Mouse (Mus musculus) B cell, adult 2 months (primary cell): ENCODE measurements around the gene Banp.

Experiments used
- DNase-seq, 2 experiments: peaks; one replicate each; pipeline ENCODE4 v3.0.0; 2022

The Banp gene

DNA sequence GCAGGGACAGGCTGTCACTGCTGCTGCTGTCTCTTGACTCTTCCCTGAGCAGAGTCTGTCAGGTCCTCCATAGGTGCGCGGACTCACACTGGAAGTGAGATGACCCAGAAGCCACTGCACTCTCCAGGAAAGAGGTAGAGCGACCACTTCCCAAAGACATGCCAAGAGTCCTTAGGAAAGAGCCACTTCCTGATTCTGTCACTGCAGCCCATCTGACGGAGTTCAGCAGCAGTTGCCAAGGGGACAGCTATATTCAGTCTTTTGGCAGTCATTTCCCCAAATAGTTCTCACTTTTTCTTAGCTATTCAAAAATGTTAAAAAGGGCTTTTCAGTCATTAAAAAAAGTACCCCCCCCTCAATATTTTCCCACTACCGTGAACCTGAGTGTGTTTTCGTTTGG lies 72.7 kb downstream of the Banp start:
- DNase-seq = no peak

DNA sequence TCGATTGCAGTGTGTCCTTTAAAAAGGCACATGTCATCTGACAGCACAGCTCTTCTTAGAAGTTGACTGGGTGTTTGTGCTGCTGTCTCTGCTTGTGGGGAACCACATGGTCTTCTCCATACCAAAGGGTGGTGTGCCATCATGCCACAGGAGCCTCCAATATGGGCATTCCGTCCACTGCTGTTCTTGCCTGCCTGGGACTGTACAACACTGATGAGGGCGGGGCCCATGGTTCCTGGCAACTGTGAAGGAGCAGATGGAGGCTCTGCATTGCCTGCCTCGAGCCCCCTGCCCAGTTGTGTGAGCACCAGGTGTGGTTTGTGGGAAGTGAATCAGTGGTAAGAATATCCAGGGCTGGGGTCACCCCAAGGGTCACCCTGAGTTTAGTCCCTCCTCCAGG lies 73.2 kb downstream of the Banp start:
- DNase-seq = no peak

DNA sequence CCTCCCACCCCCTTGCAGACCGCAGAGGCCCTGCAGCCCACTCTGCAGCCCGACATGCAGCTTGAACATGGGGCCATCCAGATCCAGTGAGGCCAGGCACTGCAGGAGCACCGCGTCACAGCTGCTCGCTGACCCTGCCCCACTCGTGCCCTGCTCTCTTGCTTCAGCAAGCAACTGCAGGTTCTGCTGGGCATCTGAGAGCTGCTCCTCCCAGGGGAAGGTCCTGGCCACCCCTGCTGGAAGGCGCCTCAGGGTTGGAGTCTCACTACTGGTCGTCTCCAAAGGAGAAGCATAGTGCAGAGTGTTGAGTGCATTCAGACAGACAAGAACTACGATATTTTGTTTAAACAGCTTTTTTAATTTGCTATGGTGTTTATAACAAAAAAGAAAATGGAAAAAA lies 76.0 kb downstream of the Banp start:
- no peak for DNase-seq

DNA sequence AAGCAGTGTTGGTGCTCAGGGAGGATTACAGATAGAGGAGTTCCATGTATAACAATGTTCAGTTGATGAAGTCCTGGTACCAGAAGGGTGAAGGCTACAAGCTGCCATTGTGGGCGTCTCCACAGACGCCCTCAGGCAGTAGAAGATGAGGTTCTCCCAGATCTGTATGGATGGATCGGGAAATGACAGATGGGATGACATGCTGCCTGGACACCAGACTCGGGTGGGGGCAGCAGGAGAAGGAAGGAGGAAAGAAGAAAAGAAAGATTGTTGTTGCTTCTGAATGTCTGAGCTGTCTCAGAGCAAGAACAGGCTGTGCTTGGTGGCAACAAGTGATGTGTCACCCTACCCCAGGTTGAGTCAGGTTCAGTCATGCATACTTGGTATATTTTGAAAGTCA lies 78.6 kb downstream of the Banp start:
- DNase-seq = no peak

DNA sequence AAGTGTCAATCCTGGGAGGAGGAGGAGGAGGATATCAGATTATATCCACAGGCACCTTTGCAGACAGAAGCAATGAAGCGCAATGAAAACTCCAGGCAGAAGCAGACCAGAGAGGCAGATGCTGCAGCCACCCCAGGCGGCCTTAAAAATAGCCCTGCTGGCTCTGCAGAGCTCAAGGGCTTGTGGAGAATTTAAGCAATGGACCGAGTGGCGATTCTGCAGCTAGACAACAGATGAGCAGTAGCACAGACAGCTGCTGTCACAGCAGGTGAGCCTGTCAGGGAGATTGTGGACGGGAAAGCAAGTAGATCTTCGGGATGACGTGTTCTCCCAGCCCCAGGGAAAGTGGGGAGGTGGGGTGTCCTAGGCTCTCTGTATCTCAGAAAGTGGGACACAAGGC lies 81.4 kb downstream of the Banp start:
- DNase-seq = no peak

DNA sequence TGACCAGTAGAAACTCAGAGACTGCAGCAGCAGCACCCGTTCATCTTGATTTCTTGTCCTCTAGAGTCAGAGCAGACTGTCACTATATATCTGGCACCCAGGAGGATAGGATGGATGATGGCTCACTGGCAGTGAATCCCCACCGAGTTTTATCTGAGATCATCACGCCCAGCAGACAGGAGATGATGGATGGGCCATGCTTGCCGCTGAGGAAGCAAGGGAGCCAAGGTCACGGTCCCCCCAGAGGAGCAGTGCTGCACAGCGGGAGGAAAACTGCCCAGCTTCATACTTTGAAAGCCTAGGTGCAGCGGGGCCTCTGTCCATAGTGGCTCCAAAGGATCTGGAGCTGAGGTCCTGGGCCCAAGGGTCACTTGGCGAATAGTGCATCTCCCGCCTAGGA lies 83.2 kb downstream of the Banp start:
- DNase-seq = no peak

DNA sequence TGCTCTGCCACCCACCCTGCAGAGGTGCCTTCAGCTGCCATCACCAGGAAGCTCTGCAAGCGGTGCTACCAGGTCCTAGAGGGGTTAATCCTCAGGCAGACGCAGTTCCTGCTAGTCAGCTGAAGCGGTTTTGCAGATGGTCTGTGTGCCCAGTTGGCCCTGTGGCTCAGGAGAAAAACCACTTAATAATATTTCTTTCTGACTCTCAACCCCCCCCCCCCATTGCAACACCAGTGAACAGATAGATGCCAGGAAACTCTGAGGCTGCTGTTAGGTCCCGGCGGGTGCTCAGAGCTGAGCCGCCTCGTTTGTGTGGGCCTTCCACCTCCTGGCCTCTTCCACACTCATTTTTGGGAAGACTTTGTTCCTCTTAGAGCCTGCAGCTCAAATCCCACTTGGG lies 86.0 kb downstream of the Banp start:
- no peak for DNase-seq

DNA sequence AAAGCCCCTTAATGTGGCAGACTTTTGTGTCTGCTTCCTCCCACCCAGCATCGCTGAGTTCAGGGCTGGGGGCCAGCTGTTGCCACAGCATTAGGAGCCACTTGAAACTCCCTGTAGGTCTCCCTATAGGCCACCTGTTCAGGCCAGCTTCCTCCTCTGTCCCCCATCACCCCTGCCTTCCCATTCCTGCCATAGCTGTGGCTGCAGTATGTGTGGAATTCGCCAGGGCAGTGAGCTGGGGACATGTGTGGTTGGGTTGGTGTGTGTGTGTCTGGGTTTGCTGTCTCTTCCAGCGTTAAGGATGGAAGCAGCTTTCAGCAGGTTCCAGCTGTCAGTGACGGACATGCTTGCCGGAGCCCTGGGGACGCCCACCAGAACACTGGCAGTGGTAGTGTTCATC lies 86.8 kb downstream of the Banp start:
- DNase-seq = no peak

DNA sequence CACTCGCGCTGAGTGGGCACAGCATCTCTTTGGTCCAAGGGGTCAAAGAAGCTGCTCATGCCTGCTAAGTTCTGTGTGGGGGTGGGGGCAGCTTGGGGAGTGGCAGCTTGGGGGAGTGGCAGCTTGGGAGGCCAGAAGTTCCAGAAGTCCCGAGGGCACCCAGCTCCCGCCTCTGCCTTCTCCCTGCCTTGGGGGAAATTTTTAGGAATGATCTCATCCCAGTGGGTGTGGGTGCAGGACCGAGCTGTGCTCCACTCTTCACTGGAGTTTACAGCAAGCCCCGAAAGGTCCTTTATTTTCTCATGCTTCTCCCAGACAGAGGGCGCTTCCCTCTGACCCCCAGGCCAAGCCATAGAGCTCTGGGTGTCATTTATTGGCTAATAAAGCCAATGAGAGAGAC lies 87.7 kb downstream of the Banp start:
- DNase-seq = no peak

DNA sequence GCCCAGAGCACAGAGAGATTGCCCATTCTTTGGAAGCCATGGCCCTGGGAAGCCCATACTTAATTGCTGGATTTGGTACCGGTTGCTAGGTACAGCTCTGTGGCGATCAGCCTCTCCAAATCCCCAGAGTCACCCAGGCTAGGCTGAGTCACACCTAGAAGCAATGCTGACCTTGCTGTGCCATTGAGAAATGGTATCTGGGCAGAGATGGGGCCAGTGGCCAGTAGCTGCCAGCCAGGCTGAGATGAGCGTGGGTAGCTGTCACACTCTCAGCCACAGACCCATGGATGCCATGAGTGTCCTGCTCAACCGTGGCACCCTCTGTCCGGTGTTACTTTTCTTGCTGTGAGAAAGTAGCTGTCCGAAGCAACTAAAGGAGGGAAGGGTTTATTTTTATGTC lies 88.5 kb downstream of the Banp start:
- DNase-seq = no peak

DNA sequence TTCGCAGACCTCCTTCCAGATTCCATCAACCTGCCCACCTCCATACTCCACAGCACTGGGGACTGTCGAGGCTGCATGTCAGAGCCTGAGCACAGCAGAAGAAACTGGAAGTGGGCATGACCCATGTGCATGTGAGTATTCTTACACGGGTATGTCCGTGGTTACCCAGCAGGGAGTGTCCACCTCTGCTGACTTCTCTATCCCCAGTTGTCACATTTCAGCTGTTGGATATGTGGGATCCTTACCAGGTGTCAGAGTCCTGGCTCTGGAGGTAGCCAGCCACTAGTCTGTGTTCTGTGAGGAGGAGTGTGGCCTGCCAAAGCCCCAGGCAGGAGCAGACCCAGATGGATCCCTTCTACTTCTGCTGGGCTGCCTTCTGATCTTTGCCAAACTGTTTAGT lies 89.9 kb downstream of the Banp start:
- no peak for DNase-seq

DNA sequence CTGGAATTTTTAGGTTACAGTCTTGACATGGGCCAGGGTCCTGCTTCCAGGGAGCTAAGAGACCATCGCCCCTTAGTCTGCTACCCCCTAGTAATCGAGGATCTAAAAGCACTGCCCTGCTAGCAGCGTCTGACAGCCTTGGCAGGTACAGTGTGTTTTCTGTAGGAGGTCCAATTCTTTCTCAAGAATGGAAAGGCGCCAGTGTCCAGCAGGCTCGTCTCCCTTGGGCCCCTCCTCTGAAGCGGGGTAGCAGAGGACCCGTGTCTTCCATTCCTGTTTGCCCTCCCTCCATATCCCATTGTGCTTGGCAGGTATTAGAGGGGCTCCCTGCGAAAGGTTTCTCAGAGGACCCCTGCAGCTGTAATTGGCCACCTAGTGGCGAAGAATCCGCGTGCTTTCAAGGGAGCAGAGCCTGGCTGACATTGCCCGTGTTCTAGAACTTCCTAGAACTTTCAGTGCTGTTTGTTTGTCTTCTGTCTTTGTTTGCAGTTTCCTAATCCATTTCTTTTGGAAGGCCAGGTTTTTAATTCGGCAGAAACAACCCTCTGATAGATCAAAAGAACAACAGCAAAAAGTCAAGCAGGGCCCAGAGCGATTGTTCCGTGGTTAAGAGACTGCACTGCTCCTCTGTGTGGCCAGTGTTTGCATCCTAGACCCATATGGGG lies 97.8 kb downstream of the Banp start:
- DNase-seq = no peak

DNA sequence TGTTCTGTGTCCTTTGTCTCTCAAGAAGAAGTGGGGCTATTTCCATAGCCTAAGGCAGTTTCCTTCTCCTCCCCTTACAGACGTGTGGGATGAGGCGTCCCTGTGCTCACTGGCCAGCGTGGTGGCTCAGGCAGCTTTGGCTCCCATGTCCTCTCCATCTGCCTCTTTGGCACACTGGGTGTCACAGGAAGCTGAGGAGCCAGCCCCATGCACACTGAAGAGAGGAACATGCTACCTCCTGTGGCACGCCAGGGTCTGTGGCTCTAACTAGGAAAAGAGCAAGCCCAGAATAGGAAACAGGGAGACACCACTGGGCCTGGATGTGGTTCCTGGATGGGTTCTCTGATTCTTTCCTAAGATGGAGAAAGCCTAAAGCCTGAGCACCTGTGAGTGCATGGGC lies 99.7 kb downstream of the Banp start:
- DNase-seq = no peak

DNA sequence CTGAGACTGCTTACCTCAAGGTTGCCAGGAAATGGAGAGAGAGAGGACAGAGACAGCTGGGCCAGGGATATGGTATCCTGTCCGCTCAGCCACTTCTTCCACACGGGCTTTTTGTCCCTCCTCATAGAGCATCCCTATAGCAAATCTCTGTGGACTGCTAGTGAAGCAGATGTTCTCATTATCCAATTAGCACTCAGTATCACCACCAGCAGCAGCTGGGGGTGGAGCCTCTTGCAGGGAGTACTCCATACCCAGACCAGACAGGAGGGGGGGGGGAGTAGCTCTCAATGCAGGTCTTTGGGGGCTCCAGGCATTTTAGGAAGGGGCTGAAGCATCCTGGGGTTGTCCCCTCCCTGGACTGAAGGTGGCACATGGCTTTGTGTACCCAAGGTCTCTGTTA lies 100.4 kb downstream of the Banp start:
- no peak for DNase-seq

DNA sequence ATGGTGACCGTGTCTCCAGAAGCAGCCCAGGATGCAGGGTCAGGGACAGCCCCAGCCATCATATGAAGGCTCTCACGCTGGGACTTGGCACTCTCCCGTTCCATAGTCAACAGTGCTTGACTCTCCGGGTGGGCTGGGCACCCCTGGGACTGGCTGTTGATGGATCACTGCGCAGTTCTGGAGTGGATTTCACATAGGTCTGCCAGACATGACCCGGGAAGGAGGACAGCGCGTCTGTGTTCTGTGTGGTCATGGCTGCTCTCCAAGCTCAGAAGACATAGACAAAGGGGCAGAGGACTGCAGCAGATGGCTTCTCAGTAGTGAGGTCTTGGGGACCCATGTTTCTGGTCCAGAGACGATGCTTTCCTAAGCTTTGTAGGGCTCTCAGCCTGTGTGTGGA lies 101.1 kb downstream of the Banp start:
- no peak for DNase-seq

DNA sequence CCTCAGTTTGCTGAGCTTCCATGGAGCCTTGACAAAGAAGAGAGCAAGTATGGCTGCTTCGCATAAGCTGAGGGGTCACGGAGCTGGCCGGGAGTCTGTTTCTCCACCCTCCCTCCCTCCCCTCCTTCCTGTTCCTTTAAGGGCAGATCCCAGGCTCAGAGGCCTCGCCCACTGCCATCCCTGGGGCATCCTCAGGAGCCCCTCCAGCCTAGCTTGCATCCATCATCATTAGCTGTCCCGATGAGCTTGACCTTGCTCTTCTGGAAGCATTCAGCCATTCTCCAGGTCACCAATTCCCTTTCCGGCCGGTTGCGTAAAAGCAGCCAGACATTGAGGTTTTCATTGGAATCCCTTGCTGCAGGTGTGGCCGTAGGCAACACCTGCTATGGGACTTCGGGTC lies 105.8 kb downstream of the Banp start:
- no peak for DNase-seq

DNA sequence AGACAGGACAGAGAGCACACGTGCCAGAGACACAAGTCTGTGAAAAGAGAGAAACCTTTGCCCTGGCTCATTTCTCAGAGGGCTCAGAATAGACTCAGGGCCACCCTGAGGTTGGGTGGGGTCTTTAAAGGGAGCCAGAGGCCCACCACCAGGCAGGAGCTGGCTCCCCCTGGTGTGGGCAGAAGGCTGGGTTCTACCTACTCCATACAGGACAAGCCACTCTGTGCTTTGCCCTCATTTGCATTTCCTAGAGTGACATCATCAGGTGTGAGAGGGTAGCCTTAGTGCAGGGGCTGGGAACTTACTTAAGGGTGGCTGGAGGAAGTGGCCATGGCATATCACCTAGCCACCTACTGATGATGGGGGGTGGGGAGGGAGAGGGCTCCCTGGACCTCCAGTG lies 106.6 kb downstream of the Banp start:
- no peak for DNase-seq

DNA sequence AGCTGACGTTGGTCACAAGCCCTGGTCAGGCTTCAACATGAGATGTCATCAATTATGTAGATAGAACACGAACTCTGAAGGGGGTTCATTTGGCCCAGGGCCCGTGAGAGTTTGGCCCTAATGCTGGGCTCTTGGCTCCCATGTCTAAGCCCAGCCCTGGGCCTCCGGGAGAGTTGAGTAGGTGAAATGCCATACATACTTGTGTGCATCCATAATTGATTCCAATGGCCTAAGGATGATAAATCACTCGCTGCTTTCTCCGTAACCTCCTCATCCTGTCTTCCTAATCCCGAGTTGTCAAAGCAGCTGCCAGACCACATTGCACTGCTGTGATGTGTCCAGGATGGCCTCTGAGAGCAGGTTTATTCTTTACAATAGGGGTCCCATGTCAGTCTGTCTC lies 107.3 kb downstream of the Banp start:
- DNase-seq = no peak

DNA sequence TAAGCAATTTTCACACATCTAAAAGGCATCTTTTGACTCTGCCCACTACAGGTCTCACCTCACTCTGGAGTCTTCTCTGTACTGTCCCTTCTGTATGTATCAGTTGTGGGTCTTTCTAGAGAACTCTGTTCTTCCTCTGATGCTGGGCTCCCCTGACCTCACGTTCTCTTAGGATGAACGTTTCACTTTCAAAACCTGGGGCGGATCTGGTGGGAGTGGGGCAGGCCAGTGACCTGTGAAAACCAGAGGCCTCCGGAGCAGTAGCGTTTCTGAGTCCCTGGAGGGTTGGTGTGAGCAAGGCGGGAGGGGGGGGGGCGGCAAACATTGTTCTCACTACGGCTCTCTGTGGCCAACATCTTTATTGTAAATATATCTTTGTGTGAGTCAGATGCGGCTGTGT lies 109.0 kb downstream of the Banp start:
- no peak for DNase-seq

DNA sequence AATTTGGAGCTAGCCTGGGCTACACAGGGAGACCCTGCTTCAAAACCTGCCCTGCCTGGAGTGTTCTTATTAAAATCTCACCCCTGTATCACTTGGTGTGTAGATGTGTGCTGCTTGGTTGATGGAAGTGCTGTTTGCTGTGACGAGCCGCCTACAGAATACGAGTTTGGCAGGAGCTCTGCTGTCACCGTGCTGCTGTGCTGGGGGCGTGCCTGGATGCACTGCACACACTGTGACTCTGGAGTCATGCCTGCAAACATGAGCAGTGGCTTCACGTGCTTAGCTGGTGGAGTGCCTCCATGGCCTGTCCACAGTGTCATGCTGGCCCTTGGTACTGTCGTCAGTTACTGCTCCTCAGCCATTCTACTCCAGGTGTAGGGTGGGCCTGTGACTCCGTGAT lies 109.4 kb downstream of the Banp start:
- no peak for DNase-seq

DNA sequence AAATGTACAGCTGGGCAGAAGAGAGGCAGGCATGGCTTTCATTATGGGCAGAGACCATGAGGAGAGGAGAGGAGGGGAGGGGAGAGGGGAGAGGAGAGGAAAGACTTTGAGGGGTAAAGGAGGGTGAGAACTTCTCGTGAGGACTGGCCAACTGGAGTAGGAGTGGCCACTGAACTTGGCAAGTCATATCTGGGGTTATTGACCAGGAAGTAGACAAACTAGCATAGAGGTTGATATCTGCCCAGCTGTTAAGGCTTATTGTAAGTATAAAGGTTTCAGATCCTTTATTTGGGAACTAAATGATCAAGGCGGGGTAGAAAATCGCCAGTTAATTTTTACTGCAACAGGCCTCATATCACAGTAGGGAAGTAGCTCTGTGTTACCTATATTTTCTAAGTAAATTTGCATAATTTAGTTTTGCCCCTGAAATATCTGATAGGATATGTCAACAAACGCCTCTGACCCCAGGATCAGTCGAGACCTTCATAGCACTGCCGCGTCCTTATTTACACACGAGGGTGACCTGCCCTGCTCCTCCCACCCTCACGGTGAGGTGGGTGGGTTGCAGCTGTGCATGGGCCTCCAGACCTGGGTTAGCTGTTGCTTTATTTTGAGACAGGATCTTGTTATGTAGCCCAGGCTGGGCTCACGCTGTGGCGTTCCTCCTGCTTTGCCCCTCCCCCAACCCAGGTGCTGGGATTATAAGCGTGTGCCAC lies 113.1 kb downstream of the Banp start:
- DNase-seq = no peak

DNA sequence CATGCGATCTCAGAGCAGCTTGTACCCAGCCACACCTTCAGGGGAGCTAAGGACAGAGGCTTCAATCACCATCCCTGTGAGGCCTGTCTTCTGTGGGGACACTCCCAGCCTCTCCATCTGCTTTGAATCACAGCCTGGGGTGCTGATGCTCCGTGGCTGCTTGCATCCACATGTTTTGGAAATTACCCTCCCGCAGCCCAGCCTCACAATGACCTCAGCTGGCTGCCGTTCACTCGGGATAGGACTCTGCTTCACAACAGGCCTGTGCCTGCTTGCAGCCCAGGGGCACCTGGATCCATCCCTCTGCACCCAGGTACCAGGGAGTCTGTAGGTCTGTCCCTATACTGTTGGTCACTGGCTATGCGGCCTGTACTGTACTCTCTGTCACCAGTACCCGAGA lies 114.8 kb downstream of the Banp start:
- DNase-seq = no peak

DNA sequence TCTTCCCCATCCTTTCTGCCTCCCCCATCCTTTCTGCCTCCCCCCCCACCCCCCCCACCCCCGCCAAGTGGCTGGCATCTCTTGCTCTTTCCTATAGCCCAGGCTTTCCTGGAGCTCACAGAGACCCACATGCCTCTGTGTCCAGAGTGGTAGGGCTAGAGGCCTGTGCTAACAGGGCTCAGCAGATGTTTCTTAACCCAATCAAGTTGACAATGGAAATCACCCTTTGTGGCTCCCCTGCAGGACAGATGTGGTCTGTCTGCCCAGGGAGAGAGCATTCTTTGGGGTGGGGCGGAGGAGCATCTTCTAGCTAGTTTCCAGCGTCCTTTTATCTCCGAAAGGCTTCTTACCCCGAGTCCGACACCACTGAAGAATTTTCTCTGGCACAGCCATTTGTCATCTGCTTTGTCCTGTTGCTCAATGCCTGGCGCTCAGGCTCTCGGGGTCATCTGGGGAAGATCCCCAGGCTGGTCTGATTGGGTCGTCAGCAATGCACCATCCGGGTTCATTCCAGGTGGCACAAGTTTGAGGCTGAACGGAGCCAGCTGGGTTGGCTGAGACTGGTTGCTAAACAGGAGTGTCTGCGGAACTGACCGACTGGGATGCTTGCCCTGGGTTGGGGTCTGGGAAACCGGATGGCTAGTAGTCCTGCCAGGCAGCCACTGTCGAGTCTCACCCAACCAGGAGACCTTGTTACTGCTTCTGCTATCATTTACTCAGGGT lies 118.4 kb downstream of the Banp start:
- no peak for DNase-seq

DNA sequence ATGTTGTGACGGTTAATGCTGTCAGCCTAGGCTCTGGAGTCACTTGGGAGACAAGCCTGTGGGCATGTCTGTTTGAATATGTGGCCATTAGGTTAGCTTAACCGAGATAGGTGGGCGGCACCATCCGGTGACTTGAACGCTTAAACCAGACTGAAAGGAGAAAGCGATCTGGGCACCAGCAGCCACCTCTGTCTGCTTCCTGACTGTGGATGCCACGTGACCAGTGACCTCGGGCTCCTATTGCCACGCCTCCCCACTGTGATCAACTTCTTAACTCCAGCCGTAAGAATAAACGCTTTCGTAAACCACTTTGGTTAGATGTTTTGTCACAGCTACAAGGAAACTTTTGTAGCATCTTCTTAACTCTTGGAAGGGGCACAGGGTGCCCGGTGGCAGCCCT lies 119.1 kb downstream of the Banp start:
- DNase-seq = no peak

DNA sequence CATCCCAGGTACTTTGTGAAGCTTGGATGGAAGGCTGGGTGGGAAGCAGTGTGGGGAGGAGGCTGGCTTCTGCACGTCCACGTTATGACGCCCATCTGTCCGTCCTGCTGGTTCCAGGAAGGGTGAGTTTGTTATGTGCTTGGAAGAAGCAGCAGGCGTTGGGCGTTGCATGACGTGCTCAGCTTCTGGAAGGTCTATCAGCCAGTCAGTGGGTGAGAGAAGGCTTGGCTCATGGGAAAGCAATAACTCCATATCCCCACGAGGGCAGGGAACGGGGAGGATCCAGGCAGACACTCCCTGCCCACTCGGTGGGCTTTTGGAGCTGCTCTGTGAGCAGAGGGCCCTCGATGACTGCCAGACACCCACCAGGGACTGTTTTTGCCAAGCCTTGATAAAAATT lies 119.7 kb downstream of the Banp start:
- no peak for DNase-seq
